Mouse (Mus musculus) liver, adult (tissue): ENCODE measurements around the gene Olfr1130.
"Not testable (repeated sequence)": the region's sequence is repeated elsewhere in the genome, so short reads cannot be mapped to it uniquely, and the experiment has no call there.

Source experiments
- GATA4 ChIP-seq: IDR thresholded peaks from 2 replicates; pipeline ENCODE4 v1.6.1; 2014; ENCODE audit warnings: mild to moderate bottlenecking, low read length; ENCODE audit not compliant: insufficient replicate concordance

The Olfr1130 gene

DNA sequence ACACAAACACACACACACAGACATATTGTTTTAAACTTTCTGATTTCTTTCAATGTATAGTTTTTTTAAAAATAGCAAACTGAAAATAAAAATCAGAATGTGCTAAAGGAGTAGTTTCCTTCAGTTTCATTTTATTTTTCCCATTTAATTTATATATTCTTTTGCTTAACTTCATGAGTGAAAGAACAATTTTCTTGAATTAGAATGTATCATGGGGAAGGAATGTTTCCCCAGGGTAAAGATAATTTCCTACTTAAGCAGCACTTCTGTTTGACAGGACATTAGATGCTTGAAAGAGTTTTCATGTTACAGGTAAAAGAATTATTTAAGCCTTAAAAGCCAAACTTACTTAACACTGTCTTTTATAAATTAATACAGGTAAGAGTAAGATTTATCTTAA lies at the start of gene Olfr1130:
Gene Olfr1130 (plus strand): TSS at position 301 of the 400 bp plus-strand sequence.
- TF ChIP-seq GATA4: not testable (repeated sequence)

DNA sequence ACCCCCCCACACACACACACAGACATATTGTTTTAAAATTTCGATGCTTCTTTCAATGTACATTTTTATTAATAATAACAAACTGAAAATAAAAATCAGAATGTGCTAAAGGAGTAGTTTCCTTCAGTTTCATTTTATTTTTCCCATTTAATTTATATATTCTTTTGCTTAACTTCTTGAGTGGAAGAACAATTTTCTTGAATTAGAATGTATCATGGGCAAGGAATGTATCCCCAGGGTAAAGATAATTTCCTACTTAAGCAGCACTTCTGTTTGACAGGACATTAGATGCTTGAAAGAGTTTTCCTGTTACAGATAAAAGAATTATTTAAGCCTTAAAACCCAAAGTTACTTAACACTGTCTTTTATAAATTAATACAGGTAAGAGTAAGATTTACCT lies 32.4 kb upstream of the Olfr1130 start, which contains the start of gene Olfr1129:
Gene Olfr1129 (plus strand): TSS at position 301 of the 400 bp plus-strand sequence.
- TF ChIP-seq GATA4: not testable (repeated sequence)

DNA sequence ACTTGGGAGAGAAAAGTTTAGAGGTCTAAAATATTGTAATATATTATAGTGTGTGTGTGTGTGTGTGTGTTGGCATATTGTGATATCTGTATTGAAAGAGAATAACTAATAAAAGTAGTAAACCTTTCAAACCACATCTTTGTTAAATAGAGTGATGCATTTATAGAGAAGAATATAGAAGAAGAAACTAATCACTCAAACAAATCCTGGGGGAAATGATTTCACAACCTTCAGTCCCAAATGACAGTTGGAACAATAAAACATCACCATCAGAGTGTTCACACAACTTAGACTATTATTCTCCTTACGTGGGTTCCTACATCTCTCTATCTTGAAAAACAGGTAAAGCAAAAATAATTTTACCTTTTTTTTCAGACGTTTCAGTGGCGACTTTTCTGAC lies 20.8 kb downstream of the Olfr1130 start, which contains the start of gene Olfr1131:
Gene Olfr1131 (plus strand): TSS at position 301 of the 400 bp plus-strand sequence.
- no peak for TF ChIP-seq GATA4

- no peak for TF ChIP-seq GATA4
These were observed 31.4 kb downstream of the Olfr1130 start, which contains the start of gene Olfr1132 for GRCm38 (mm10) chr2:87637435-87637834. Gene Olfr1132 (minus strand): TSS chr2:87637535.

DNA sequence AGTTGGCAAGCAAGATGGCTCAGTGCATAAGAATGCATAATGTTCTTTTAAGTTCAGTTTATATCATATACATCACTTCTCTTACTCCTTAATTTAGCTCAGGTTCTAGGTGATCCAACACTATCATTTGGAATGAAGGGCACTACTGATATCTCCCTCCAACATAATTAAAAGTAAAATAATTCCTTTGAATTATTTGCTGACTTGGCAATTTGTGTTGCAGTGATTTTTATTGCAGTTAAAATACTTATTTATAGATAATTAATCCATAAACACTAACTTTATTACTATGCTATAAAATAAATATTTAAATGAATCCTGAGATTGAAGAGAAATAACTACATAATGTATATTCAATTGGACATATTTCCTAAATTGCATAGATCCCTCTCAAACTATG lies 36.4 kb downstream of the Olfr1130 start:
- TF ChIP-seq GATA4: no peak

DNA sequence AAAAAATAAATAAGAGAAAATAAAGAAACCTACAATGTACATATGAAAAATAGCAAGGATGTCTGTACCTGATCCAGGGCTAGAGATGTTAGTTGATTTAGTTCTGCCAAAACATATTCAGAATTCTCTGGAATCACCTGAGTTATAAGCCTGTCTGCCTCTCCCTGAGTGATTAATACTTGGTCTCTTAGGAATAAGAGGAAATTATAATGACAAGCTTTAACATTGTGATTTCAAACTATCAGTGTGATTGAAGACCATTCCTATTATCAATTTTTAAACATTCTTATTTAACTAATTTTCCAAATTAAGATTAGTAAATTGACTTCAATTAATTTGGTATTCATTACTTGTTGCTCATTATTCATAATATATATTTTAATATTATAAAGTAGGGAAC lies 41.3 kb downstream of the Olfr1130 start, which contains the start of gene Olfr1133:
Gene Olfr1133 (minus strand): TSS at position 101 of the 400 bp plus-strand sequence.
- TF ChIP-seq GATA4: no peak

- no peak for TF ChIP-seq GATA4
These were observed 52.3 kb downstream of the Olfr1130 start, which contains the start of gene Olfr1134 for GRCm38 (mm10) chr2:87658360-87658759. Gene Olfr1134 (minus strand): TSS chr2:87658460.
